In the genomic region with DNA sequence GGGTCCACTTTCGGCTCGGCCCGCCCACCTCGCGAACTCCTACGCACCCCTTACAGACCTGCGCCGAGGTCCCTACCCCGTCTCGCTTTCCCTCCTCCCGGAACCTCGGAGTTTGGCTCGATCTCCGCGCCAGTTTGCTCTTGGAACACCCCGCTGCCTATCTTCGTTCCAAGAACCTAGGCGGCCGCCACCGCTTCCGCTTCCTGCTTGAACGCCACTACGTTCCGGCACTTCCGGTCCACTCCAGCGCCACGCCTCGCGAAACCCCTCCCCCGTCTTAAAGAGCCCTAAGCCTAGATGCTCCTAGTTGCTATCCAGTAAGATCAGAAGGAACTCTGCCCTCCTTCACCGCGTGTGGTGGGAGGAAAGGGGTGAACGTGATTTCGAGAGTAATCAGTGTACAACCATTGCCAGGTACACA, we compare ENCODE assay signal across 8 mouse cellular contexts. TPM values are rescaled to one million over a fixed set of nuclear protein-coding genes. Genes with fewer than 3 reads are reported as not detected.
DNase-seq lines count a peak whose midpoint lies in the region; ATAC-seq lines count a peak whose summit lies in the region.

TSS of gene 2310011J03Rik (minus strand) at position 198 of the 421 bp plus-strand sequence.

- ATAC-seq in heart, embryonic 14.5 days (ENCODE audit: insufficient number of reproducible peaks, insufficient read depth, low FRiP score, low read depth), result no peak
- peak; percentile 58 for ATAC-seq in liver, embryonic 13.5 days (ENCODE audit: low read depth)
- ATAC-seq in stomach, embryonic 16.5 days (ENCODE audit: insufficient read depth, low FRiP score), result peak; percentile 51; the same call in 1 of the 2 replicates

- peak; percentile 93 for DNase-seq in CD4-positive helper T cell, adult 2 months (ENCODE audit: low read depth, low spot score)
- peak; percentile 66 for DNase-seq in fibroblast of lung, adult 2 months (ENCODE audit: low read depth)
- DNase-seq in kidney, postnatal 14 days, result peak; percentile 95
- peak; percentile 87 for DNase-seq in liver, embryonic 13.5 days
- DNase-seq in neural tube, embryonic 10.5 days (ENCODE audit: extremely low spot score, low spot score), result peak; percentile 88

- H3K9ac ChIP-seq in heart, embryonic 14.5 days (ENCODE audit: low read length), result peak within 1 kb of the TSS; percentile 91
- peak within 1 kb of the TSS; percentile 93 for H3K9ac ChIP-seq in liver, embryonic 13.5 days
- H3K9ac ChIP-seq in stomach, embryonic 16.5 days (ENCODE audit: low read length), result peak within 1 kb of the TSS; percentile 74

- H3K9me3 ChIP-seq in heart, embryonic 14.5 days (ENCODE audit: control insufficient read depth, low read length), result no peaks in the 10 kb centered on the region
- no peaks in the 10 kb centered on the region for H3K9me3 ChIP-seq in liver, embryonic 13.5 days (replicated peaks)
- no peaks in the 10 kb centered on the region for H3K9me3 ChIP-seq in stomach, embryonic 16.5 days (replicated peaks; ENCODE audit: control insufficient read depth, low read length)

- H3K27ac ChIP-seq in brown adipose tissue, adult 24 weeks (replicated peaks; ENCODE audit: low read depth, low read length), result peak within 1 kb of the TSS; percentile 75
- peak within 1 kb of the TSS; percentile 53 to 61; a peak in 3 of 4 replicates for H3K27ac ChIP-seq in heart, embryonic 14.5 days (replicated peaks in 1 of 2; ENCODE audit: control insufficient read depth in 1 of 2, insufficient read depth in 1 of 2, low read depth in 2 of 2, low read length in 2 of 2)
- H3K27ac ChIP-seq in liver, embryonic 13.5 days, result peak within 1 kb of the TSS; percentile 91
- peak within 1 kb of the TSS; percentile 72; the same call in 1 of the 2 replicates for H3K27ac ChIP-seq in stomach, embryonic 16.5 days (ENCODE audit: low read length)

- H3K4me2 ChIP-seq in heart, embryonic 14.5 days (ENCODE audit: low read length), result peak within 1 kb of the TSS; percentile 83
- peak within 1 kb of the TSS; percentile 100 for H3K4me2 ChIP-seq in liver, embryonic 13.5 days
- peak within 1 kb of the TSS; percentile 57 for H3K4me2 ChIP-seq in stomach, embryonic 16.5 days (ENCODE audit: low read depth, low read length)

- peaks cover 8% of the 10 kb centered on the region for H3K4me1 ChIP-seq in brown adipose tissue, adult 24 weeks (ENCODE audit: control insufficient read depth, insufficient read depth, insufficient read length, low read length)
- H3K4me1 ChIP-seq in heart, embryonic 14.5 days (ENCODE audit: control insufficient read depth in 2 of 2, insufficient read depth in 2 of 2, low read length in 2 of 2), result peaks cover 21 to 42% of the 10 kb centered on the region in 2 experiments
- peaks cover 92% of the 10 kb centered on the region for H3K4me1 ChIP-seq in liver, embryonic 13.5 days (replicated peaks)
- H3K4me1 ChIP-seq in stomach, embryonic 16.5 days (ENCODE audit: control insufficient read depth, insufficient read depth, low read length), result peaks cover 13% of the 10 kb centered on the region; the same call in 1 of the 2 replicates

- H3K27me3 ChIP-seq in heart, embryonic 14.5 days (ENCODE audit: control insufficient read depth, insufficient read depth, low read length), result peaks cover 21% of the 10 kb centered on the region
- H3K27me3 ChIP-seq in liver, embryonic 13.5 days, result peaks cover 24% of the 10 kb centered on the region
- H3K27me3 ChIP-seq in stomach, embryonic 16.5 days (ENCODE audit: control insufficient read depth, insufficient read depth, low read length), result peaks cover 12% of the 10 kb centered on the region

- under 1% methylated on average over 34 of the region's 34 CpGs for WGBS in heart, embryonic 14.5 days
- WGBS in liver, embryonic 13.5 days (ENCODE audit: insufficient replicate concordance), result under 1% methylated on average over 34 of the region's 34 CpGs
- WGBS in stomach, embryonic 16.5 days, result under 1% methylated on average over 34 of the region's 34 CpGs

- H3K36me3 ChIP-seq in heart, embryonic 14.5 days (ENCODE audit: control insufficient read depth, insufficient read depth, low read length), result peaks cover 15% of the 10 kb centered on the region
- H3K36me3 ChIP-seq in liver, embryonic 13.5 days, result peaks cover 24% of the 10 kb centered on the region
- peaks cover 5% of the 10 kb centered on the region; the same call in 1 of the 2 replicates for H3K36me3 ChIP-seq in stomach, embryonic 16.5 days (ENCODE audit: control insufficient read depth, insufficient read depth, low read length)

- peak within 1 kb of the TSS; percentile 90 for H3K4me3 ChIP-seq in brown adipose tissue, adult 24 weeks (ENCODE audit: insufficient read depth, low read depth, low read length)
- peak within 1 kb of the TSS; percentile 90 to 91 for H3K4me3 ChIP-seq in heart, embryonic 14.5 days (ENCODE audit: control insufficient read depth in 1 of 2, insufficient read depth in 1 of 2, low read depth in 1 of 2, low read length in 2 of 2)
- peak within 1 kb of the TSS; percentile 85 for H3K4me3 ChIP-seq in liver, embryonic 13.5 days (replicated peaks)
- peak within 1 kb of the TSS; percentile 56 for H3K4me3 ChIP-seq in stomach, embryonic 16.5 days (replicated peaks; ENCODE audit: low read length)

RNA-seq across cellular contexts. Expression of gene 2310011J03Rik, which starts in this region (rescaled TPM):
- polyA plus RNA-seq in brown adipose tissue, adult 24 weeks (2012; ENCODE audit: insufficient read depth, insufficient read length, missing spikeins), result 24.3 and 25.7 TPM in 2 replicates
- polyA plus RNA-seq in heart, embryonic 14.5 days (2014; fragmentation: Nextera tagmentation; extraction: Ambion mirVana), result 28.9 and 30.8 TPM in 2 replicates
- 42.3 and 43.7 TPM in 2 replicates for polyA plus RNA-seq in liver, embryonic 13.5 days (2015; fragmentation: Nextera tagmentation; extraction: Ambion mirVana)
- 46.6 and 48.1 TPM in 2 replicates for polyA plus RNA-seq in stomach, embryonic 16.5 days (2015; fragmentation: Nextera tagmentation; extraction: Ambion mirVana)
